Mouse (Mus musculus) urinary bladder, postnatal 10 days (tissue): ENCODE measurements at regions not wholly inside any gene's neighbourhood (a gene's known extent, or its start where the extent isn't known, plus 50 kb on each side); places are given as distances from the start of the nearest gene placed in this dataset.

Experiments
- DNase-seq: peaks from one replicate; pipeline ENCODE4 v3.0.0; 2022; ENCODE audit warnings: low spot score

- DNase-seq: no peak
Measured at GRCm38 (mm10) chr11:20929426-20929825, 98.6 kb upstream of the Lgalsl start.

- DNase-seq: no peak
Measured at GRCm38 (mm10) chr11:20930045-20930444, 99.2 kb upstream of the Lgalsl start.

GRCm38 (mm10) chr11:20930573-20930972, 99.7 kb upstream of the Lgalsl start:
- no peak for DNase-seq

- DNase-seq: no peak
Measured at GRCm38 (mm10) chr11:20934191-20935062, 103.6 kb upstream of the Lgalsl start.

- no peak for DNase-seq
Measured at GRCm38 (mm10) chr11:20935063-20935370, 104.2 kb upstream of the Lgalsl start.

GRCm38 (mm10) chr11:20935910-20936309, 105.1 kb upstream of the Lgalsl start:
- no peak for DNase-seq

- no peak for DNase-seq
Measured at GRCm38 (mm10) chr11:20936996-20937395, 106.1 kb upstream of the Lgalsl start.

GRCm38 (mm10) chr11:20937942-20938341, 107.1 kb upstream of the Lgalsl start:
- DNase-seq: no peak

GRCm38 (mm10) chr11:20939644-20940043, 108.8 kb upstream of the Lgalsl start:
- DNase-seq: no peak

- DNase-seq: no peak
Measured at GRCm38 (mm10) chr11:20941546-20941945, 110.7 kb upstream of the Lgalsl start.

GRCm38 (mm10) chr11:20955561-20955960, 124.7 kb upstream of the Lgalsl start:
- DNase-seq: no peak

GRCm38 (mm10) chr11:20957766-20958165, 126.9 kb upstream of the Lgalsl start:
- DNase-seq: no peak

GRCm38 (mm10) chr11:20958233-20958632, 127.4 kb upstream of the Lgalsl start:
- no peak for DNase-seq

- no peak for DNase-seq
Measured at GRCm38 (mm10) chr11:20960066-20960465, 129.2 kb upstream of the Lgalsl start.

- no peak for DNase-seq
Measured at GRCm38 (mm10) chr11:20960750-20961149, 129.9 kb upstream of the Lgalsl start.

GRCm38 (mm10) chr11:20961626-20962025, 129.5 kb upstream of the Peli1 start:
- DNase-seq: no peak

GRCm38 (mm10) chr11:20965575-20966239, 125.4 kb upstream of the Peli1 start:
- no peak for DNase-seq

GRCm38 (mm10) chr11:20967321-20967984, 123.6 kb upstream of the Peli1 start:
- DNase-seq: no peak

- no peak for DNase-seq
Measured at GRCm38 (mm10) chr11:20968341-20968740, 122.8 kb upstream of the Peli1 start.

GRCm38 (mm10) chr11:20973141-20973540, 118.0 kb upstream of the Peli1 start:
- no peak for DNase-seq

GRCm38 (mm10) chr11:20981588-20981987, 109.5 kb upstream of the Peli1 start:
- no peak for DNase-seq

- DNase-seq: no peak
Measured at GRCm38 (mm10) chr11:20982010-20982409, 109.1 kb upstream of the Peli1 start.

- no peak for DNase-seq
Measured at GRCm38 (mm10) chr11:20982500-20982899, 108.6 kb upstream of the Peli1 start.
